Mouse (Mus musculus) limb, embryonic 13.5 days (tissue): ENCODE results near the gene Exoc6. TPM values are rescaled to one million over a fixed set of nuclear protein-coding genes. Genes with fewer than 3 reads are reported as not detected.
"Not testable (repeated sequence)": the region's sequence is repeated elsewhere in the genome, so short reads cannot be mapped to it uniquely, and the experiment has no call there.

ENCODE experiments used
- ATAC-seq: fragments of 200-750 bp; cut with Nextera tagmentation; 2 replicates; pipeline ENCODE4 v1.8.0; 2017; ENCODE audit warnings: low read depth, moderate number of reproducible peaks, moderate TSS enrichment; ENCODE audit not compliant: low FRiP score
- H3K27ac ChIP-seq: fragments of 300-500 bp; sonication (generic); 2 replicates; pipeline ENCODE4 v1.5.1; 2015; ENCODE audit warnings: inconsistent platforms, mild to moderate bottlenecking, moderate library complexity
- H3K27me3 ChIP-seq: fragments of 300-500 bp; sonication (generic); 2 replicates; pipeline ENCODE4 v1.6.1; 2015; ENCODE audit warnings: mild to moderate bottlenecking, inconsistent platforms
- H3K36me3 ChIP-seq: fragments of 300-500 bp; sonication (generic); 2 replicates; pipeline ENCODE4 v1.6.1; 2015; ENCODE audit warnings: inconsistent platforms, mild to moderate bottlenecking, moderate library complexity
- H3K4me1 ChIP-seq: fragments of 300-500 bp; sonication (generic); 2 replicates; pipeline ENCODE4 v1.6.1; 2015; ENCODE audit warnings: inconsistent platforms
- H3K4me2 ChIP-seq: fragments of 300-500 bp; sonication (generic); replicated peaks from 2 replicates; pipeline ENCODE4 v1.6.1; 2015; ENCODE audit warnings: inconsistent platforms, mild to moderate bottlenecking, moderate library complexity
- H3K4me3 ChIP-seq: fragments of 300-500 bp; sonication (generic); 2 replicates; pipeline ENCODE4 v1.5.1; 2015; ENCODE audit warnings: moderate library complexity, mild to moderate bottlenecking, inconsistent platforms
- H3K9ac ChIP-seq: fragments of 300-500 bp; sonication (generic); 2 replicates; pipeline ENCODE4 v1.6.1; 2015; ENCODE audit warnings: mild to moderate bottlenecking, inconsistent platforms
- H3K9me3 ChIP-seq: fragments of 300-500 bp; sonication (generic); 2 replicates; pipeline ENCODE4 v1.6.1; 2016; ENCODE audit warnings: inconsistent platforms
- WGBS: fragments of 180-500 bp; shearing (Covaris S2); methylation state at CpG from one replicate; pipeline ENCODE4 v1.1.7; 2015; 5-methylcytosine and 5-hydroxymethylcytosine counted together
- polyA plus RNA-seq: library from polyadenylated mRNA; unstranded; fragments of >200 nt; fragmentation: Nextera tagmentation; extraction: Ambion mirVana; gene quantifications from 2 replicates; pipeline ENCODE4 v1.2.1, GENCODE M21; 2015

Gene Exoc6
- polyA plus RNA-seq, 1 experiment from 2014 or later: 7.2 TPM

- H3K4me3 ChIP-seq: no peak overlapping the region
- H3K36me3 ChIP-seq: no peaks in the 10 kb centered on the region
- no peak overlapping the region for H3K27ac ChIP-seq
- 34% methylated on average over 8 of the region's 8 CpGs for WGBS
- H3K9me3 ChIP-seq: no peaks in the 10 kb centered on the region
- H3K4me2 ChIP-seq: no peak overlapping the region
- ATAC-seq: no peak
- no peak overlapping the region for H3K9ac ChIP-seq
- no peaks in the 10 kb centered on the region for H3K27me3 ChIP-seq
- no peaks in the 10 kb centered on the region for H3K4me1 ChIP-seq
Measured at GRCm38 (mm10) chr19:37526768-37527167, 23.4 kb upstream of the Exoc6 start.

DNA sequence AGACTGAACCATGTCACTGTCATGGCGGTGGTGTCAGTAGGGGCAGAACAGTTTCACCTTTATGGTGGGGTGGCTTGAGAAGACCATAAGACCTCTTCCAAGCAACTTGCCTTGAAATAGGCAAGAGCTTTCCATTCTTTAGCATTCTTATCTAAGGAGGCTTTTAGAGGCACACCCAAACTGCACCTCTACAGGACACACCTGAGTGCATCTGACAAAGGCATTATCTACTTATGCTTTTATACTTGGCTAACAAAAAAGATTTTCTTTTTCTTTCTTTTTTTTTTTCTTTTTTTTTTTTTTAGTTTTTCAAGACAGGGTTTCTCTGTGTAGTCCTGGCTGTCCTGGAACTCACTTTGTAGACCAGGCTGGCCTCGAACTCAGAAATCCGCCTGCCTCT lies 22.5 kb upstream of the Exoc6 start:
- H3K4me1 ChIP-seq, H3K27ac ChIP-seq: not testable (repeated sequence)
- WGBS: 96% methylated on average over 3 of the region's 3 CpGs

DNA sequence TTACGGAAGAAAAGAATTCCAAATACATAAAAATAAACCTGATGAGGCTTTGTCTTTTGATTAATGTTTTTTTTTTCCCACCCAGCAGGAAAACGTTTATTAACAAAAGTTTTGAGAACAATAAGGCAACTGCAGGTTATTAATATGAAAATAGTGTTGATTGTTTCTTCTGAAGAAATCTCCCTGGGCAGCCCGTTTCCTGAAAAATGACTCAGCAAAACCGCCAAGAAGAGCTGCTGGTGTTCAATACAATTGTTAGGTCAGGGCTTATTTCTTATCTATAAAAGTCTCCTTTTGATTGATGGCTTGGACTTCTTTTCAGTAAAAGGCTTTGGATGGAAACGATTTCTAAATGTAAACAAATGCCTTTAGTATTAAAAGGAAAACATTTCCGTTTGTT lies 21.6 kb upstream of the Exoc6 start:
- H3K9me3 ChIP-seq: no peaks in the 10 kb centered on the region
- ATAC-seq: no peak
- no peak overlapping the region for H3K27ac ChIP-seq
- no peak overlapping the region for H3K4me2 ChIP-seq
- H3K9ac ChIP-seq: no peak overlapping the region
- H3K4me3 ChIP-seq: no peak overlapping the region
- 67% methylated on average over 6 of the region's 6 CpGs for WGBS
- H3K36me3 ChIP-seq: no peaks in the 10 kb centered on the region
- no peaks in the 10 kb centered on the region for H3K27me3 ChIP-seq
- no peaks in the 10 kb centered on the region for H3K4me1 ChIP-seq

More for the DNA sequence above, 22.5 kb upstream of the Exoc6 start:
- H3K4me2 ChIP-seq, ATAC-seq, H3K9ac ChIP-seq, H3K9me3 ChIP-seq, H3K27me3 ChIP-seq, H3K4me3 ChIP-seq, H3K36me3 ChIP-seq: not testable (repeated sequence)

DNA sequence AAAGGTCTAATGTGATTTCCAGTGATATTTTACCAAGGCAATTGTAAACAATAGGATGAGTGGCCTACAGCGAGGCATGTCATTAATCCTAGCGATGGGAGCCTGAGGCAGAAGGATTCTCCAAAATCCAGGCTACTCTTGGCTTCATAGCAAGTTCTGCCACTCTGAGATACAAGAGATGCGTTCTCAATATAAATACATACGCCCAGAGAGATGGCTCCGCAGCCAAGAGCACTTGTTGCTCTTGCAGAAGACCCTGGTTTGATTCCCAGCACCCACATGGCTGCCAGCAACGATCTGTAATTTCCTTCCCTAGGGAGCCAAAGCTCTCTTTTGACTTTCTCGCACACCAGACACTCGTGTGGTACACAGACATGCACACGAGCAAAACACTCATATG lies 20.9 kb upstream of the Exoc6 start:
- Histone ChIP-seq H3K27ac (no peak overlapping the region), H3K9ac (no peak overlapping the region), H3K9me3 (no peaks in the 10 kb centered on the region), H3K4me3 (no peak overlapping the region), H3K4me2 (no peak overlapping the region), H3K4me1 (no peaks in the 10 kb centered on the region), H3K36me3 (no peaks in the 10 kb centered on the region), H3K27me3 (no peaks in the 10 kb centered on the region)
- ATAC-seq: no peak
- WGBS: 91% methylated on average over 9 of the region's 9 CpGs

DNA sequence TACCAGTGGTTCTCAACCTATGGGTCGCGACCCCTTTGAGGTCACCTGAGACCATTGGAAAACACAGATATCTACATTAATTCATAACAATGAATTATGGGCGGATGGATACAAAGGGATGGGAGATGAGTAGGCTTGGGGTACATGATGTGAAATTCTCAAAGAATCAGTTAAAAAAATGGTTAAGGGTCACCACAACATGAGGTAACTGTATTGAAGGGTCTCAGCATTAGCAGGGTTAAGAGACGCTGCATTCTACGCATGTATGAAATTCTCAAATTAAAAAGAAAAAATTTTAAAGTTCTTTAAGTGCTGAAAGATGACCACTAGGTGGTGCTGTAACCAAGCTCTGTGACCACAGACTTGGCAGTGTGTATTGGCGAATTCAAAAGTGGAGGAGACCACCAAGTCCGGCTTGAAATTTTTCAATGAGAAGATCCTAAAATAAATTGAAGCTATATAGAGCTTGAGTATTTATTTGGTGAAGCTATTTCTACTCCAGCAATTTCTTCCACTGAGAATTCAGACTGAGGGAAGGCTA lies 20.2 kb upstream of the Exoc6 start:
- no peak overlapping the region for H3K27ac ChIP-seq
- H3K9ac ChIP-seq: no peak overlapping the region
- 42% methylated on average over 7 of the region's 7 CpGs for WGBS
- H3K9me3 ChIP-seq: no peaks in the 10 kb centered on the region
- H3K27me3 ChIP-seq: no peaks in the 10 kb centered on the region
- H3K4me1 ChIP-seq: no peaks in the 10 kb centered on the region
- ATAC-seq: no peak
- H3K36me3 ChIP-seq: no peaks in the 10 kb centered on the region
- H3K4me2 ChIP-seq: no peak overlapping the region
- no peak overlapping the region for H3K4me3 ChIP-seq

- Histone ChIP-seq H3K9me3 (no peaks in the 10 kb centered on the region), H3K27ac (no peak overlapping the region), H3K27me3 (no peaks in the 10 kb centered on the region), H3K9ac (no peak overlapping the region), H3K4me1 (no peaks in the 10 kb centered on the region), H3K36me3 (no peaks in the 10 kb centered on the region), H3K4me2 (no peak overlapping the region), H3K4me3 (no peak overlapping the region)
- ATAC-seq: no peak
- 72% methylated on average over 3 of the region's 3 CpGs for WGBS
Measured at GRCm38 (mm10) chr19:37530601-37531000, 19.6 kb upstream of the Exoc6 start.

- H3K9me3 ChIP-seq: no peaks in the 10 kb centered on the region
- no peaks in the 10 kb centered on the region for H3K36me3 ChIP-seq
- H3K9ac ChIP-seq: no peak overlapping the region
- H3K27me3 ChIP-seq: no peaks in the 10 kb centered on the region
- no peak overlapping the region for H3K27ac ChIP-seq
- no peak for ATAC-seq
- H3K4me3 ChIP-seq: no peak overlapping the region
- 60% methylated on average over 7 of the region's 7 CpGs for WGBS
- H3K4me1 ChIP-seq: no peaks in the 10 kb centered on the region
- H3K4me2 ChIP-seq: no peak overlapping the region
Measured at GRCm38 (mm10) chr19:37531200-37531845, 18.9 kb upstream of the Exoc6 start.

GRCm38 (mm10) chr19:37533196-37533595 lies 17.0 kb upstream of the Exoc6 start:
- H3K4me3 ChIP-seq: no peak overlapping the region
- H3K36me3 ChIP-seq: no peaks in the 10 kb centered on the region
- H3K4me2 ChIP-seq: no peak overlapping the region
- no peaks in the 10 kb centered on the region for H3K4me1 ChIP-seq
- no peak for ATAC-seq
- H3K27me3 ChIP-seq: no peaks in the 10 kb centered on the region
- WGBS: 82% methylated on average over 5 of the region's 5 CpGs
- H3K9ac ChIP-seq: no peak overlapping the region
- H3K27ac ChIP-seq: no peak overlapping the region
- H3K9me3 ChIP-seq: no peaks in the 10 kb centered on the region

DNA sequence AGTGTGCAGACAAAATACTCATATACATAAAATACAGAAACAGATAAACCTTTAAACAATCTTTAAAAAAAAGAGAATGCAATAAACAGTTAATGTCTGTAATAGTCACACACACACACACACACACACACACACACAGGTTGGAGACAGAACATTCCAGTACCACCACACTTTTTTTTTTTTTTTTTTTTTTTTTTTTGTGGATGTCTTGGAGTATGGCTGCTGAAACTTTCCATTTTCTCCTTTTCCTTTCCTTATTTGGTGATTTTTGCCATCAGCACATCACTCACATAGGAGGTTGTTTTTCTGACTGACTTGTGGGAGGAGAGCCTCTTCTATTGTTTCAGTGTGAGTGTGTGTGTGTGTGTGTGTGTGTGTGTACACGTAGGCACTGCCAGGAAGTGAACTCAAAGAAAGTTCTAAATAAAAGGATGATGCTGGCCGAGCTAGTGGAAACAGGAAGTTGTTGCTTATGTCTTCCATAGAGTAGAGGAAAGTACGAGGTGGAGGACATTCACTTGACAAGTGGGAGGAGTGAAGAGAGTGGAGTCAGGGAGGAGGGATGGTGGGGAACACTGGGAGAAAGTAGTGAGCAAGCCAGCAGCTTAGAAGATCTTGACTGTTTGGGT lies 15.4 kb upstream of the Exoc6 start:
- Histone ChIP-seq H3K9me3 (no peaks in the 10 kb centered on the region), H3K4me3 (no peak overlapping the region), H3K27ac (no peak overlapping the region), H3K36me3 (no peaks in the 10 kb centered on the region), H3K4me2 (no peak overlapping the region), H3K27me3 (no peaks in the 10 kb centered on the region), H3K9ac (no peak overlapping the region), H3K4me1 (no peaks in the 10 kb centered on the region)
- no peak for ATAC-seq
- WGBS: 49% methylated on average over 3 of the region's 3 CpGs

DNA sequence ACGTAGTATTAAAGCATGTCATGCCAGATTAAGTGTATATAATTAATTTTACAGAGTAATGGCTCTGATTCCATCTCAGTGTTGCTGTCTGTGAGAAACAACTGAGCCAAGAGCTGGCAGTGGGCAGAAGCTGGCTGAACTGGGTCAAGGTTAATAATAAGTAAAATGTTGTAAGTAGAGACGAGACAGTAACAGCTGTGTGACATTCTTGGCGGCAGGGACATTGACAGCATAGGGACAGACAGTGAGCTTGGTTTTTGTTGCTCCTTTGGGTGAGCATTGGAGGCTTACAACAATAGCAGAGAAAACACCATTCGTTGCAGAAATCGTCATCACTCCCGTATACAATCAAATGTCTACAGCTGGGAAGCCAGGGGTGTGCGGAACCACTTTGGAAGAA lies 13.8 kb upstream of the Exoc6 start:
- no peaks in the 10 kb centered on the region for H3K9me3 ChIP-seq
- ATAC-seq: no peak
- no peak overlapping the region for H3K27ac ChIP-seq
- H3K27me3 ChIP-seq: no peaks in the 10 kb centered on the region
- H3K4me2 ChIP-seq: no peak overlapping the region
- no peak overlapping the region for H3K4me3 ChIP-seq
- H3K36me3 ChIP-seq: no peaks in the 10 kb centered on the region
- peaks cover 4% of the 10 kb centered on the region; the same call in 1 of the 2 replicates for H3K4me1 ChIP-seq
- no peak overlapping the region for H3K9ac ChIP-seq
- 79% methylated on average over 7 of the region's 7 CpGs for WGBS

GRCm38 (mm10) chr19:37537717-37538116 lies 12.5 kb upstream of the Exoc6 start:
- Histone ChIP-seq H3K4me2 (no peak overlapping the region), H3K4me3 (no peak overlapping the region), H3K9ac (no peak overlapping the region), H3K9me3 (no peaks in the 10 kb centered on the region), H3K27ac (no peak overlapping the region), H3K27me3 (no peaks in the 10 kb centered on the region), H3K36me3 (no peaks in the 10 kb centered on the region), H3K4me1 (peaks cover 4% of the 10 kb centered on the region; the same call in 1 of the 2 replicates)
- no peak for ATAC-seq
- WGBS: 85% methylated on average over 1 of the region's 1 CpGs

DNA sequence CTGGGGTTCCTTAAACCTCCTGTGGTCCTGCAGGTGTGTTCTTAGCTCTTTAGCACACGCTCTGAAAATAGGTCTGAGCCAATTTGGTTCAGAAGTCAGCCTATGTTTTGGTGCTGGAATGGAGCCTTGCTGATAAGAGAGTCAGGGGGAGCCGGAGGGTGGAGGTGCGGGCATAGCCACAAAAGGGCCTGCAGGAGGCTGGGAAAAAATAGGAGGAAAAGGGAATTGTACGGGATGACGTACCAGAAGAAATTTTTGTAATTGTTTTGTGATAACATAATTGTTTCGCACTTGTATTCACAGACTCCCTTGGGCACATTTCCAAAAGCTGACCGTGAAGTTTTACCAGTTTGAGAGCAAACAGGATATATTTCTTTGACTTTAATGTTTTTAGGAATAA lies 10.0 kb upstream of the Exoc6 start:
- peaks cover 4% of the 10 kb centered on the region; the same call in 1 of the 2 replicates for H3K4me1 ChIP-seq
- no peak overlapping the region for H3K27ac ChIP-seq
- H3K4me2 ChIP-seq: no peak overlapping the region
- no peak for ATAC-seq
- no peaks in the 10 kb centered on the region for H3K27me3 ChIP-seq
- WGBS: 56% methylated on average over 7 of the region's 7 CpGs
- no peaks in the 10 kb centered on the region for H3K9me3 ChIP-seq
- H3K4me3 ChIP-seq: no peak overlapping the region
- H3K9ac ChIP-seq: no peak overlapping the region
- no peaks in the 10 kb centered on the region for H3K36me3 ChIP-seq
